Mouse (Mus musculus): ENCODE measurements around the gene Gap43. TPM values are rescaled to one million over a fixed set of nuclear protein-coding genes. Genes with fewer than 3 reads are reported as not detected.

Gene Gap43
- total RNA-seq, 2 experiments from 2014 or later: 520 to 569 TPM

- intact Hi-C loops (cut with DNase I): no loop called here
- DNase-seq (ENCODE audit: low spot score in 2 of 2): no peak
Measured at GRCm38 (mm10) chr16:42308761-42309160, 31.7 kb downstream of the Gap43 start.

DNA sequence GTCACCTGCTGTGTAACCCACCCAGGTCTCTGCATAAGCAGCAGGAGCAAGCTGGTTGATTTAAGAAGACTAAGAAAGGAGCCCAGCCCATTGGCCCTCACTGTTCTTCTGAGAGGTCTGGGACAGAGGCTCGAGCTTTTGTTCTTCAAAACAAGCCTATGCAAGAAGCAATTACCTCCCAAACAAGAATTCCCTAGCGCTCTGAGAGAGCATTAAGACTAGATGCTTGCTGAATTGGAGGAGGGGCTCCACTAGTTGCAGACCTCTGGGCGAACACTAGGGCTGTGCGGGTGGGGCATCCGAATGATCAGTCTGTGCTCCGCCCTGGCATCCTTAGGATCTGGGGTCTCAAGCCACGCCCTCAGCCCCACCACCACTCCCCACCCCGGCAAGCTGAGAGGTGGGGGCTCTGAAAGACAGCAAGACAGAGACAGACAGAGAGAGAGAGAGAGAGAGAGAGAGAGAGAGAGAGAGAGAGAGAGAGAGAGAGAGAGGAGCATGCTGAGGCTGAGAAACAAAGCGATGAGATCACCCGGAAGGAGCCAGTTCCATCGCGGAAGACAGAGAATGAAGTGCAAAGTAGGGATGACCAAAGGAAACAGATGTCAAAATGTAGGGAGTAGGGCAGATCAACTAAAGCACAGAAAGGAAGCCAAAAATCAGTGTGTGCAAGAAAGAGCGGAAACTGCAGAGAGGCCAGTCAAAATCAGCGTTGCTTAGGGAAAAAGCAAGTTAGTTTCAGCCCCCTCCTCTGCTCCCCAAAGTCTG lies 34.3 kb downstream of the Gap43 start:
- intact Hi-C loops (cut with DNase I): no loop called here
- no peak for DNase-seq (ENCODE audit: low spot score in 2 of 2)

GRCm38 (mm10) chr16:42303461-42303860 lies 37.0 kb downstream of the Gap43 start:
- intact Hi-C loops (cut with DNase I): no loop called here
- DNase-seq (ENCODE audit: low spot score in 2 of 2): peak; percentile 45 to 76

- peak in 1 of 2 experiments; percentile 46 for DNase-seq (ENCODE audit: low spot score in 2 of 2)
- intact Hi-C loops (cut with DNase I): no loop called here
Measured at GRCm38 (mm10) chr16:42294481-42294880, 46.0 kb downstream of the Gap43 start.

- intact Hi-C loops (cut with DNase I): no loop called here
Measured at GRCm38 (mm10) chr16:42294056-42294455, 46.4 kb downstream of the Gap43 start.

DNA sequence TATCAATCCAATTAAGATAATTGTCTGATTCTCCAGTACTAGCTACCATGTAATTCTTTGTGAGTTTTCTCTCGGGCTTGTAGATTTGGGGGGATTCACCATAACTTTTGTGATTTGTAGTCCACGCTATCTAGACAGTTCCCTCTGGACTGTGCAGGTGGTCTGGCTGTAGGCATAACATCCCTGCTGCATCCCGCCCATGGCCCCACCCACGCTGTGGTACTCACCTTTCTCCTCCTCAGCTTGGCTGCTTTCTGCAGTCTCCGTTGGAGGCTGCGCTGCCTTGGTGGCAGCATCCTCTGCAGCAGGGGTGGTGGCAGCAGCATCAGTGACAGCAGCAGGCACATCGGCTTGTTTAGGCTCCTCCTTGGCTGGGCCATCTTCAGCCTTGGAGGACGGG lies 48.9 kb downstream of the Gap43 start:
- DNase-seq (ENCODE audit: low spot score in 2 of 2): no peak
- intact Hi-C loops (cut with DNase I): no loop called here

More at GRCm38 (mm10) chr16:42294056-42294455, 46.4 kb downstream of the Gap43 start:
- DNase-seq (ENCODE audit: low spot score in 2 of 2): no peak

- intact Hi-C loops (cut with DNase I): no loop called here
- no peak for DNase-seq (ENCODE audit: low spot score in 2 of 2)
Measured at GRCm38 (mm10) chr16:42284005-42284404, 56.4 kb downstream of the Gap43 start.

DNA sequence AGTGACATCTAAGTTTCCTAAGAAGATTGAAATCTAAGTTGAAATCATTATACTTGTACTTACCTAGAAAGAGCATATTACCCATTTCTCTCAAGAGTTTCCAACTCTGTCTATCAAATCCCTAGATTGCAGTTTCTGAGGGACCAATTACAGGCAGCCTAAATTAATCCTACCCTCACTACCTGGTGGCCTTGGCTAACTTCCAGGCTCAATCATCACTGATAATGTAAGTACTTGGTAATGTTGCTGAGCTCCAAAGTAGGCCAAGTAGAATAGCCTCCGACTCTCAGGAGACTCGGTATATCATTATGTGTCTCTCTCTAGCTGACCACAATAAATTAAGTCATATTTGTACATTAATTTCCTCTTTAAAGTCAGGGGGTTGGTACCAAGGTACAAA lies 62.7 kb downstream of the Gap43 start:
- no peak for DNase-seq (ENCODE audit: low spot score in 2 of 2)
- intact Hi-C loops (cut with DNase I): loop anchor here (2.0 to 10.0 kb wide), 3 partner anchors 87 to 505 kb away; no protein-coding TSS in a partner anchor

GRCm38 (mm10) chr16:42277268-42277667 lies 63.2 kb downstream of the Gap43 start:
- intact Hi-C loops (cut with DNase I): loop anchor here (2.0 to 10.0 kb wide), 3 partner anchors 86 to 505 kb away; no protein-coding TSS in a partner anchor
- DNase-seq (ENCODE audit: low spot score in 2 of 2): no peak

DNA sequence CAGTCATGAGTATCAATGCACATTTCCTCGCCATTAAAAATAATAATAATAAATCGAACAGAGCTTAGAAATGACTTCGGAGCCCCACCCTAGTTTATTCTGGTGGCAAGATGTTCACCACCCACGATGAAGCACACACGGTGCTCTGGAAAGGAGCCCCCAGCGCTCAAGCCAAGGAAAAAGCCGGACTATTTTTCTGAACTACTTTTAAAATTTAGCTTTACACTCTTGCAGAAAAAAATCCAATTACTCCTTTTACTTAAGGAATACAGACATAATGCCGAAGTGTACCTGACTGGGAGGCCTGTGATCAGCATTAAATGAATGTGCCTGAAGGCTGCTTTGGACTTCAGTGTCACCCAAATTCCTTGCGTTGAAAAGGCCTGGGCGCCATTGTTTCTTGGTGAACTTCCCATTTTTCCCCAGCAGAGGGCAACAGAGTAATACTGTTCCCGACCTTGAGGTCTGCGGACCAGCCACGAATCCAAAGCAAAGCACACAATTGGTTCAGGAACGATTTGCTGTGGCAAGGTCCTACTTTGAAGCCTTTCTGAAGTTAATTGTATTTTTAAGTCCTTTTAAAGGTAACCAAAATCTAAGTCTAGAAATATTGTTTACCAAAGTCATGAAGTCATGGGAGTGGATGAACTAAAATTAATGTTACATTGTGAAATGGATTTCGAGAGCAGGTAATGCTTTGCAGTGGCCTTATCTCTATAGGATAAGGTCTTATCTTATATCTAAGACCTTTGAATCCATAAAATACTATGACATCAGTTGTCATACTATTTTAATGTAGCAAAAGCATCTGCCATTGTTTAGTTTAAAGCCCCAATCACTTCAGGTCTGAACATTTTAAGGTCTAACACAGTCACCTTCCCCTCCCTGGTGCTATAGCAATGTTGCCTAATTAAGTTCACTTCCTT lies 64.0 kb downstream of the Gap43 start:
- peak; percentile 87 to 88 for DNase-seq (ENCODE audit: low spot score in 2 of 2)
- intact Hi-C loops (cut with DNase I): loop anchor here (2.0 to 10.0 kb wide), 3 partner anchors 86 to 506 kb away; no protein-coding TSS in a partner anchor

GRCm38 (mm10) chr16:42275518-42276215 lies 64.8 kb downstream of the Gap43 start:
- intact Hi-C loops (cut with DNase I): loop anchor here (2.0 to 10.0 kb wide), 3 partner anchors 85 to 507 kb away; no protein-coding TSS in a partner anchor
- peak in 1 of 2 experiments; percentile 26 for DNase-seq (ENCODE audit: low spot score in 2 of 2)

- intact Hi-C loops (cut with DNase I): loop anchor here (10.0 kb wide), 1 partner anchor 174 kb away; no protein-coding TSS in a partner anchor
- no peak for DNase-seq (ENCODE audit: low spot score in 2 of 2)
Measured at GRCm38 (mm10) chr16:42271213-42271612, 69.2 kb downstream of the Gap43 start.

DNA sequence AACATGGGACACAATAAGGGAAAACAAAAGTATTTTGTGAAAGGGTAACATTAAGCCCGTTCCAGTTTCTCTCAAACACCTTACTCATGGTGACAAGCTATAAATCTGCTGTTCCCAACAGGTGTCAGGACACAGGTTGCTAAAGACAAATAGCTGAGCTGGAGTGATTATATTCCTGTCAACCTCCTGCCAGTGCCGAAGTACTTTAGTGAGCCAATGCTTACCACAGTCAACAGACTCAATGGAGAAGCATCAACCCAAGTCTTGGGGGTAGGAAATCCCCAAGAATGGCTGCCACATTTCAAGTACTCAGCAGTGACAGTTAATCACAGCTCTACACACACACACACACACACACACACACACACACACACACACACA lies 70.9 kb downstream of the Gap43 start:
- intact Hi-C loops (cut with DNase I): no loop called here
- peak in 1 of 2 experiments; percentile 17 for DNase-seq (ENCODE audit: low spot score in 2 of 2)

DNA sequence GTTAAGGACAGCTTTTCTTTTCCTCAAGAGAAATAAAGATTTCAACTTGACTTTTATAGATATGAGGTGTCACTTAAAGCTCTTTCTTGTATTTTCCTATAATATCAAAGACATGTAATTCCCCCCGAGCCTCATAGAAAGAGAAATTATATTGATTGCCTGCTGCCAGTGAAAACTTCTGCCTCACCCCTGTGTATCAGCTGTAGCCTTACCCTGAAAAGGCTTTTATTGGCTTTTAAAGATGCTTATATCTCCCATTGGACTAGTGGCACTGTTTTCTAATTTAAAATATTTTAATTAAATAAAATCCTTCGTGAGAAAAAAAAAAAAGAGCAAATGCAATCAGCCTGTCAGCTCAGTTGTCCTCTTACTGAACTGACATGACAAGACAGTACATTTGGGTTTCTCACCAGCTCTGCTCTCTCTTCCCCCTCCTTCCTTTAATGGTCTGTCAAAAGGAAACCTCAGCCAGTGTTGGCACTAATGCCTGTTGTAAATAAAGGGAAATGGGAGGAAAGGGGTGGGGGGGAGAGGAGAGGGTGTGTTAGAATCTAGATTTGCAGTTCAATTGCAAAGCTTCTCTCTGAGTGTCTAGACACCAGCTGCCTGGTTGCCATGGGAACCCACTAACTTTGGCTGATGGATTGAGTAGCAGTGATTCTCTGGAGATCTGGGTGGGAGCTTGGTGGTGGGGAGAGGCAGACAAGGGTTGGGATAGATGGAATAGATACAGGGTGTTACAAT lies 71.4 kb downstream of the Gap43 start:
- intact Hi-C loops (cut with DNase I): no loop called here
- peak; percentile 78 to 84 for DNase-seq (ENCODE audit: low spot score in 2 of 2)

DNA sequence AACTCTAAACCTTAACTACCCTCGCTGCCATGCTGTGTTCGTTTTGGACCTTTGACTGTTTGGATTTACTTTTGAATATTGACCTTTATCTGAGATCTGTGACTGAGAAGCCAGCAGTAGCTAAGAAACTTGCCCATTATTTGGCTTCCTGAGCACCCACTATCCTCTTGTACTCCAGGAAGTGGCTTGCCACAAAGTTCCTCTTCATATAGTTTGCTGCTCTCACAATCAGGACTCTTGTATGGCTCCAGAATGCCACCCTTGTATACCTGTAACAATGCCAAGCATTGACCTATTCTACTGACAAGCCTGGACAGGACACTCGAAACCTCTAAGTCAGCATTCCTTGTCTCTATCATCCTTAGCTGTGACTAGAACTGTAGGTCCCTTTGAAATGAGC lies 75.3 kb downstream of the Gap43 start:
- no peak for DNase-seq (ENCODE audit: low spot score in 2 of 2)
- intact Hi-C loops (cut with DNase I): no loop called here

- DNase-seq (ENCODE audit: low spot score in 2 of 2): no peak
- intact Hi-C loops (cut with DNase I): no loop called here
Measured at GRCm38 (mm10) chr16:42262935-42263542, 77.4 kb downstream of the Gap43 start.

- DNase-seq (ENCODE audit: low spot score in 2 of 2): peak; percentile 76 to 81
- intact Hi-C loops (cut with DNase I): no loop called here
Measured at GRCm38 (mm10) chr16:42255693-42256092, 84.8 kb downstream of the Gap43 start.

- intact Hi-C loops (cut with DNase I): no loop called here
- DNase-seq (ENCODE audit: low spot score in 2 of 2): no peak
Measured at GRCm38 (mm10) chr16:42255222-42255621, 85.2 kb downstream of the Gap43 start.

Measured in left cerebral cortex, postnatal 14 days (tissue).